Mouse (Mus musculus) embryonic facial prominence, embryonic 12.5 days (tissue): ENCODE measurements at regions not wholly inside any gene's neighbourhood (a gene's known extent, or its start where the extent isn't known, plus 50 kb on each side); places are given as distances from the start of the nearest gene placed in this dataset.
A peak's percentile ranks its signal among the peaks of the same experiment; 100 is the strongest.

ENCODE experiments used
- ATAC-seq: fragments of 200-750 bp; cut with Nextera tagmentation; 2 replicates; pipeline ENCODE4 v1.8.0; 2017; ENCODE audit not compliant: insufficient number of reproducible peaks, insufficient read depth, low FRiP score, low TSS enrichment
- H3K27ac ChIP-seq: fragments of 300-500 bp; sonication (generic); 2 replicates; pipeline ENCODE4 v1.5.1; 2016; ENCODE audit warnings: mild to moderate bottlenecking
- H3K27me3 ChIP-seq: fragments of 300-500 bp; sonication (generic); 2 replicates; pipeline ENCODE4 v1.6.1; 2016; ENCODE audit warnings: mild to moderate bottlenecking, moderate library complexity
- H3K36me3 ChIP-seq: fragments of 300-500 bp; sonication (generic); 2 replicates; pipeline ENCODE4 v1.6.1; 2016; ENCODE audit warnings: mild to moderate bottlenecking
- H3K4me1 ChIP-seq: fragments of 300-500 bp; sonication (generic); 2 replicates; pipeline ENCODE4 v1.6.1; 2016
- H3K4me2 ChIP-seq: fragments of 300-500 bp; sonication (generic); replicated peaks from 2 replicates; pipeline ENCODE4 v1.6.1; 2016; ENCODE audit warnings: mild to moderate bottlenecking, moderate library complexity
- H3K4me3 ChIP-seq: fragments of 300-500 bp; sonication (generic); 2 replicates; pipeline ENCODE4 v1.5.1; 2016; ENCODE audit warnings: mild to moderate bottlenecking
- H3K9ac ChIP-seq: fragments of 300-500 bp; sonication (generic); 2 replicates; pipeline ENCODE4 v1.6.1; 2016; ENCODE audit warnings: mild to moderate bottlenecking, moderate library complexity
- H3K9me3 ChIP-seq: fragments of 300-500 bp; sonication (generic); 2 replicates; pipeline ENCODE4 v1.6.1; 2016; ENCODE audit warnings: mild to moderate bottlenecking, moderate library complexity
- WGBS: fragments of 180-500 bp; shearing (Covaris S2); methylation state at CpG from one replicate; pipeline ENCODE4 v1.1.7; 2016; 5-methylcytosine and 5-hydroxymethylcytosine counted together

GRCm38 (mm10) chr10:39272387-39272949, 96.2 kb upstream of the Fyn start:
- WGBS: 81% methylated on average over 6 of the region's 6 CpGs
- no peaks in the 10 kb centered on the region for H3K27me3 ChIP-seq
- H3K9ac ChIP-seq: no peak overlapping the region
- H3K36me3 ChIP-seq: no peaks in the 10 kb centered on the region
- H3K4me3 ChIP-seq: no peak overlapping the region
- no peaks in the 10 kb centered on the region for H3K9me3 ChIP-seq
- H3K27ac ChIP-seq: no peak overlapping the region
- ATAC-seq: no peak
- no peak overlapping the region for H3K4me2 ChIP-seq
- H3K4me1 ChIP-seq: no peaks in the 10 kb centered on the region

DNA sequence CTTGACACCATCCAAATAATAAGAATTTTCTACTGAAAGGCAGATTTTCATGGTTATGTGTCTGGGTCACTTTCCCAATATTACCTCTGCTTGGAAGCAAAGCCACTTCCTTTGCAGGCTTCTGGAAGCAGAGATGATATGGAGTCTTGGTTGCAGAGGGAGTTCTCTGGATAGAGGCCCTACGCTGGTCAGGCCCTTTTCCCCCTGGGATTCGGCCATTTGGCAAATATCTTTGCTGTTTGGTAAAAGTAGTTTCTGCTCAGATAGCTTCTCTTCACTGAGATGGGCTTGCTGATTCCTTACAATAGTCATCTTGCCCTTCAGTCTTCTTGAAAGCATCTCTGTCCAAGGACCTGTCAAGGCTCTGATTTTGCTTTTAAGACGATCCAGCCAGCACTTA, 98.2 kb upstream of the Fyn start:
- H3K9me3 ChIP-seq: no peaks in the 10 kb centered on the region
- H3K27me3 ChIP-seq: no peaks in the 10 kb centered on the region
- no peak overlapping the region for H3K4me2 ChIP-seq
- no peak for ATAC-seq
- H3K4me1 ChIP-seq: peaks cover 7% of the 10 kb centered on the region; the same call in 1 of the 2 replicates
- no peak overlapping the region for H3K27ac ChIP-seq
- WGBS: 77% methylated on average over 3 of the region's 3 CpGs
- no peak overlapping the region for H3K9ac ChIP-seq
- no peak overlapping the region for H3K4me3 ChIP-seq
- H3K36me3 ChIP-seq: no peaks in the 10 kb centered on the region

DNA sequence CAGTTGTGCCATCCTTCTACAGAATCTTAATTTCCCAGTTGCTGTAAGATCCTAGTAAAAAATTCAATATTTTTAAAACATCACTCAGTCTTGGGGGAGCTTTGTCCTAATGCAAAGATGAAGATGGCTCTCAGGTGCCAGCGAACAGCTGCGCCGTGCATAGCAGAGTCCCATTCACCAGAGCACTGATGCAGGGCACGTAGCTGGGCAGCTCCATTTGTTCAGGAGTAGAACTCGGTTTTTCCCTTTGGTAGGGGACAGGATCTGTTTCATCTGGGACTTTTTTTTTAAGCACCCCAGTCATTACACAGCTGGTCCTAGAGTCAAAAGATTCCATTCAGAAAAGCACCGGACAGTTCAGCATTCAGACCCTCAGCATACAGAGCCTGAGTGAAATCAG, 101.4 kb upstream of the Fyn start:
- Histone ChIP-seq H3K27ac (peak overlapping the region; percentile 60; the same call in 1 of the 2 replicates), H3K36me3 (no peaks in the 10 kb centered on the region), H3K27me3 (no peaks in the 10 kb centered on the region), H3K9ac (no peak overlapping the region), H3K4me3 (no peak overlapping the region), H3K9me3 (no peaks in the 10 kb centered on the region), H3K4me1 (peaks cover 19% of the 10 kb centered on the region), H3K4me2 (no peak overlapping the region)
- no peak for ATAC-seq
- 89% methylated on average over 6 of the region's 6 CpGs for WGBS

GRCm38 (mm10) chr10:39266482-39266881, 102.2 kb upstream of the Fyn start:
- H3K9ac ChIP-seq: no peak overlapping the region
- no peaks in the 10 kb centered on the region for H3K9me3 ChIP-seq
- H3K4me2 ChIP-seq: no peak overlapping the region
- H3K36me3 ChIP-seq: no peaks in the 10 kb centered on the region
- ATAC-seq: no peak
- peak overlapping the region; percentile 1; the same call in 1 of the 2 replicates for H3K27ac ChIP-seq
- WGBS: 18% methylated on average over 5 of the region's 5 CpGs
- peaks cover 26% of the 10 kb centered on the region for H3K4me1 ChIP-seq
- H3K27me3 ChIP-seq: no peaks in the 10 kb centered on the region
- no peak overlapping the region for H3K4me3 ChIP-seq

- ATAC-seq: no peak
- 23% methylated on average over 7 of the region's 7 CpGs for WGBS
- no peaks in the 10 kb centered on the region for H3K9me3 ChIP-seq
- H3K4me2 ChIP-seq: peak overlapping the region; percentile 12; the same call in 1 of the 2 replicates
- no peaks in the 10 kb centered on the region for H3K36me3 ChIP-seq
- H3K4me3 ChIP-seq: no peak overlapping the region
- no peaks in the 10 kb centered on the region for H3K27me3 ChIP-seq
- H3K4me1 ChIP-seq: peaks cover 31% of the 10 kb centered on the region
- no peak overlapping the region for H3K9ac ChIP-seq
- peak overlapping the region; percentile 67 for H3K27ac ChIP-seq
Observed at GRCm38 (mm10) chr10:39262466-39262865, 98.9 kb upstream of the Ccn6 start.

DNA sequence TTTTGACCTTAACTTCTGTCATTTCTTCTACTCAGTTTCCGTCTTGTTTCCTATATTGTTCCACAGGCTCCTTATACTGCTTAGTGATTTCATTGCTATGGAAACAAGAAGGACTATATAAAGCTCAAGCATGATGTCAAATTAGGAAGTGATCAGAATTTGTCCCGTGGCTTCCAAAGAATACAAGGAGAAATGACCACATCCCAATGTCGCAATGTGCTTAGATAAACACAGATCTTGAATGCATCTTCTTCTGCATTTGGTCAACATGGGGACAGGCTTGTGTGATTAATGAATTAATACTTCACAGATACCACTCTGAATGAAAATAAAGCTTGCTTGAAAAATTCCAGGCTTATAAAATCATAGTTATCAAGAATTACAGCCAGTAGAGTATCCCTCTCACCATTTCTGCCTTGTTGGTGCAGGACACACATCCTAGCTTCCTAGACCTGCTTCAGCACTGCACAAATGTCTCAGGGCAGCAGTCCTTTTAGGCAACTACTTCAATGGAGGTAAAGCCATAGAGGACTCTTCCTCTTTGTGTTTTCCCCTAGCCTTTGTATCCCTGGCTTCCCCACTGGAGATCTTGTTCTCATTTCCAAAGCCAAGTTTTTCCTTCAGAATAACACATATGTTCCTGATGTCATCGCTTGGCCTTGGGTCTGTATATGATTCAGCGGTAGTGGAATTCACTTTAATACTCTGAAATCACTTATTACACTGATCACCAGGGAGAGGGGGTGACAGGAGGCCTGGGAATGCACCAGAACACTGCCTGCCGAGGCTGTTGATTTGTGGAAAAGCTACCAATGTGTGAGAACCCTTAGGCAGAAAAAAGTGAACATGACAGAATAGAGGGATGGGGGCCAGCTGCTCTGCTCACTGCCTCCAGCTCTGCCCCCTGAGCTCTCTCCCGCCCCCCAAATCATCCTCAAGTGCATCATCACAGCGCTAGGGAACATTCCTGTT, 97.9 kb upstream of the Ccn6 start:
- ATAC-seq: peak; percentile 52; the same call in 1 of the 2 replicates
- H3K36me3 ChIP-seq: no peaks in the 10 kb centered on the region
- H3K27me3 ChIP-seq: no peaks in the 10 kb centered on the region
- WGBS: 60% methylated on average over 8 of the region's 8 CpGs
- H3K9me3 ChIP-seq: no peaks in the 10 kb centered on the region
- H3K27ac ChIP-seq: peak overlapping the region; percentile 55
- H3K9ac ChIP-seq: no peak overlapping the region
- H3K4me2 ChIP-seq: no peak overlapping the region
- peaks cover 29% of the 10 kb centered on the region for H3K4me1 ChIP-seq
- no peak overlapping the region for H3K4me3 ChIP-seq

DNA sequence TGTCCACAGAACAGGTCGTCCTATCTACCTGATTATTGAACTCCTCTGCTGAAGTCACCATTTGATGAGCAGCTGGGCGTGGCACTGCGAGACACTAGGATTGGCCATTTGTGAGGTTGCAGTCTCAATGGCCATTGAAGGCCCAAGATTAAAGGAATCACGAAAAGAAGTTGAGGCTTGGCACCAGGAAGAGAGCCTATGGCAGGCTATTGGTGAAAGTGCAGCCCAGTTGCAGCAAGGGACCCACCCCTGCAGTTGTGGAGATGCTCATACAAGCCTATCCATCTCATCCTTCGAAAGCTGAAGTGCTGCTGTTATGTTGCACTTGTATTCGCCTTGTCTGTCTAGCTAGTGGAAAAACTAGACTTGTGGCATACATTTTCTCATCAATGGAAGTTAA, 96.5 kb upstream of the Ccn6 start:
- ATAC-seq: no peak
- Histone ChIP-seq H3K4me2 (no peak overlapping the region), H3K4me3 (no peak overlapping the region), H3K9me3 (no peaks in the 10 kb centered on the region), H3K27me3 (no peaks in the 10 kb centered on the region), H3K36me3 (no peaks in the 10 kb centered on the region), H3K9ac (no peak overlapping the region), H3K27ac (no peak overlapping the region), H3K4me1 (peaks cover 24% of the 10 kb centered on the region)
- WGBS: 90% methylated on average over 6 of the region's 6 CpGs

DNA sequence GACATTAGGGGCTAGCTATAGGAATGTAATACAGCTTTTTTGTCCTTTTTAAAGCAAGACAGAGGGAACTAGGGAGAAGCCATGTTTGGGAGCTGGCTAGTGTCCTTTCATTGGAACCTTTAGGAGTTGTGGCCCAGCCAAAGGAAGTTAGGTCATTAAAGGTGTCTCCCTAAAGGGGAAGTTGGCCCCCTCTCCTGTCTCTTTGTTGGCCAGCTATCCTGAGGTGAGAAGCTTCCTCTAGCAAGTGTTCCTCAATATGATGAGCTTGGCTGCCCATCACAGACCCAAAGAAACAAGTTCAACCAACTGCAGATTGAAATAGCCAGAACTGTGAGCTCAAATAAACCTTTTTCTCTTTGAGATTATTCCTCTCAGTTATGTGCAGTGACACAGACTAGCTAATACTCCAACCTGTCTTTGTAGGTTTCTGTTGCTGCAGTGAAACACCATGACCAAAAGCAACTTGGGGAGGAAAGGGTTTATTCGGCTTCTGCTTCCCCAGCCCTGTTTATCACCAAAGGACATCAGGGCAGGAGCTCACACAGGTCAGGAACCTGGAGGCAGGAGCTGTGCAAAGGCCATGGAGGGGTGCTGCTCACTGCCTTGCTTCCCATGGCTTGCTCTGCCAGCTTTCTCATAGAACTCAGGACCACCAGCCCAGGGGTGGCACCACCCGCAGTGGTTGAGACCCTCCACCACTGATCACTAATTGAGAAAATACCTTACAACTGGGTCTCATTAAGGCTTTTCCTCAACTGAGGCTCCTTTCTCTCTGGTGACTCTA, 94.0 kb upstream of the Ccn6 start:
- no peaks in the 10 kb centered on the region for H3K9me3 ChIP-seq
- H3K4me2 ChIP-seq: no peak overlapping the region
- no peaks in the 10 kb centered on the region for H3K36me3 ChIP-seq
- H3K9ac ChIP-seq: no peak overlapping the region
- 75% methylated on average over 2 of the region's 2 CpGs for WGBS
- no peak overlapping the region for H3K4me3 ChIP-seq
- H3K4me1 ChIP-seq: peaks cover 15% of the 10 kb centered on the region
- ATAC-seq: no peak
- H3K27ac ChIP-seq: no peak overlapping the region
- H3K27me3 ChIP-seq: no peaks in the 10 kb centered on the region

- no peak overlapping the region for H3K4me3 ChIP-seq
- 79% methylated on average over 2 of the region's 2 CpGs for WGBS
- H3K9me3 ChIP-seq: no peaks in the 10 kb centered on the region
- no peak overlapping the region for H3K4me2 ChIP-seq
- H3K9ac ChIP-seq: no peak overlapping the region
- no peaks in the 10 kb centered on the region for H3K4me1 ChIP-seq
- no peak overlapping the region for H3K27ac ChIP-seq
- H3K27me3 ChIP-seq: no peaks in the 10 kb centered on the region
- no peaks in the 10 kb centered on the region for H3K36me3 ChIP-seq
- no peak for ATAC-seq
Observed at GRCm38 (mm10) chr10:39254561-39254960, 91.0 kb upstream of the Ccn6 start.

- H3K4me2 ChIP-seq: no peak overlapping the region
- H3K4me1 ChIP-seq: no peaks in the 10 kb centered on the region
- H3K36me3 ChIP-seq: no peaks in the 10 kb centered on the region
- H3K4me3 ChIP-seq: no peak overlapping the region
- WGBS: 88% methylated on average over 3 of the region's 3 CpGs
- H3K9ac ChIP-seq: no peak overlapping the region
- no peaks in the 10 kb centered on the region for H3K9me3 ChIP-seq
- no peak overlapping the region for H3K27ac ChIP-seq
- no peak for ATAC-seq
- H3K27me3 ChIP-seq: no peaks in the 10 kb centered on the region
Observed at GRCm38 (mm10) chr10:39250039-39250438, 86.4 kb upstream of the Ccn6 start.

GRCm38 (mm10) chr10:39248486-39248885, 84.9 kb upstream of the Ccn6 start:
- no peaks in the 10 kb centered on the region for H3K9me3 ChIP-seq
- WGBS: 79% methylated on average over 4 of the region's 4 CpGs
- H3K27me3 ChIP-seq: no peaks in the 10 kb centered on the region
- H3K4me3 ChIP-seq: no peak overlapping the region
- no peaks in the 10 kb centered on the region for H3K4me1 ChIP-seq
- no peak for ATAC-seq
- no peak overlapping the region for H3K9ac ChIP-seq
- no peaks in the 10 kb centered on the region for H3K36me3 ChIP-seq
- H3K27ac ChIP-seq: no peak overlapping the region
- H3K4me2 ChIP-seq: no peak overlapping the region
